Comparison of ENCODE assay signal across 8 mouse cellular contexts in the genomic region with DNA sequence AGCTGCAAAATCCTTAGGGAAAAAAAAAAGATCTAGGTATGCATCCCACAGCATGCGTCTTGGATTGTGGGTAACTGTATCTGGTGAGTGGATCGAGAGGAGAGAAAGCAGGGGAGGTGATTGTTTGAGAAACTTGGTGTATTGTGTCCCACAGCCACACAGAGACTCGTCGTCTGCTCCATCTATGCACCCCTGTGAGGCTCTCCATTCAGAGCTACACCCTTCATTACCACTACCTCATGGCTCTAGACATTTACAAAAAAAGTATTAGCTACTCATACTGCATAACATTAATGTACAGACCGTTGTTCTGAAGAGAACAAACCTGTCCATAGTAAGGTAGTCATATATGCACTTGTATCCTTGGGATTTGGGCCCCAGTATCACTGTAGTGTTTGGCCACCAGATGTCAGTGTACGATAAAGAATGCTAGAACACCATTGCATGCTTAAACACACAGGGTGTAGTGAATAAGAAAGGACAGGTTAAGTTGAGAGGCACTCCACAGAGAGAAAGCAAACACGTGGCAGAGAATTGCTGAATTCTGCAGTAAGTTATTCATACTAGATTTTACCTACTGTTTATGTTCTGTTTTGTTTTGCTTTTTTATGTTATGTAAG.
A peak's percentile ranks its signal among the peaks of the same experiment; 100 is the strongest.
DNase-seq lines count a peak whose midpoint lies in the region; ATAC-seq and TF ChIP-seq lines count a peak whose summit lies in the region.

No protein-coding gene starts in this region.

- H3K27me3 ChIP-seq in embryonic facial prominence, embryonic 13.5 days, result no peaks in the 10 kb centered on the region

- ATAC-seq in frontal cortex, adult (ENCODE audit: low TSS enrichment), result peak; percentile 98
- 0 out of 2 replicates have a peak, but pooled peaks have one; percentile 32 for ATAC-seq in embryonic facial prominence, embryonic 13.5 days (ENCODE audit: insufficient number of reproducible peaks, insufficient read depth, low FRiP score, low TSS enrichment, low read depth)
- ATAC-seq in megakaryocyte progenitor cell, adult 5-6 weeks (replicated peaks; ENCODE audit: poor library complexity), result no peak

- no peaks in the 10 kb centered on the region for H3K36me3 ChIP-seq in embryonic facial prominence, embryonic 13.5 days

- H3K4me2 ChIP-seq in embryonic facial prominence, embryonic 13.5 days, result no peak overlapping the region

- no peaks in the 10 kb centered on the region for H3K4me1 ChIP-seq in embryonic facial prominence, embryonic 13.5 days

- H3K9me3 ChIP-seq in embryonic facial prominence, embryonic 13.5 days, result no peaks in the 10 kb centered on the region

- TF ChIP-seq CTCF in layer of hippocampus, adult 2 months (conservative IDR thresholded peaks at IDR 0.05), result peak; percentile 82

- H3K9ac ChIP-seq in embryonic facial prominence, embryonic 13.5 days, result no peak overlapping the region

- H3K27ac ChIP-seq in embryonic facial prominence, embryonic 13.5 days, result no peak overlapping the region
- H3K27ac ChIP-seq in layer of hippocampus, adult 2 months, result no peak overlapping the region

- 49% methylated on average over 7 of the region's 7 CpGs for WGBS in embryonic facial prominence, embryonic 13.5 days

- H3K4me3 ChIP-seq in embryonic facial prominence, embryonic 13.5 days, result no peak overlapping the region
- H3K4me3 ChIP-seq in layer of hippocampus, adult 2 months, result no peak overlapping the region

- DNase-seq in frontal cortex, postnatal 14 days (ENCODE audit: low spot score in 2 of 2), result no peak
- DNase-seq in ES-CJ7 (ENCODE audit: low read depth, low spot score), result peak; percentile 63
- DNase-seq in layer of hippocampus, adult 2 months (ENCODE audit: low spot score in 2 of 2), result peak; percentile 29 to 50
- peak; percentile 71 for DNase-seq in retina, postnatal 1 day
- DNase-seq in adrenal gland, postnatal 4 days (ENCODE audit: low spot score in 2 of 2), result no peak

Comparison
In these comparisons a context has a peak if more than half of its experiments do, and no peak if none do; other contexts are left out.
1. DNase-seq: peak in ES-CJ7 (single experiment), layer of hippocampus, adult 2 months (2 of 2) and retina, postnatal 1 day (single experiment); none in frontal cortex, postnatal 14 days (0 of 2) and adrenal gland, postnatal 4 days (0 of 2).